Mouse (Mus musculus): ENCODE data around the gene Hspb9.

The Hspb9 gene

GRCm38 (mm10) chr11:100727201-100727600, 13.6 kb downstream of the Hspb9 start:
- in situ Hi-C loops (cut with MboI; ENCODE audit: low sequenced_read_pairs): no loop called here

- in situ Hi-C loops (cut with MboI; ENCODE audit: low sequenced_read_pairs): no loop called here
Observed at GRCm38 (mm10) chr11:100728601-100729000, 15.0 kb downstream of the Hspb9 start.

GRCm38 (mm10) chr11:100729976-100730375, 16.3 kb downstream of the Hspb9 start:
- in situ Hi-C loops (cut with MboI; ENCODE audit: low sequenced_read_pairs): no loop called here

GRCm38 (mm10) chr11:100730477-100731205, 17.0 kb downstream of the Hspb9 start:
- in situ Hi-C loops (cut with MboI; ENCODE audit: low sequenced_read_pairs): no loop called here

GRCm38 (mm10) chr11:100735134-100735865, 21.6 kb downstream of the Hspb9 start:
- in situ Hi-C loops (cut with MboI; ENCODE audit: low sequenced_read_pairs): no loop called here

GRCm38 (mm10) chr11:100735954-100736745, 22.5 kb downstream of the Hspb9 start:
- in situ Hi-C loops (cut with MboI; ENCODE audit: low sequenced_read_pairs): no loop called here

- in situ Hi-C loops (cut with MboI; ENCODE audit: low sequenced_read_pairs): no loop called here
Observed at GRCm38 (mm10) chr11:100736746-100737080, 23.1 kb downstream of the Hspb9 start.

- in situ Hi-C loops (cut with MboI; ENCODE audit: low sequenced_read_pairs): no loop called here
Observed at GRCm38 (mm10) chr11:100737105-100737733, 23.6 kb downstream of the Hspb9 start.

- in situ Hi-C loops (cut with MboI; ENCODE audit: low sequenced_read_pairs): no loop called here
Observed at GRCm38 (mm10) chr11:100738066-100738604, 24.5 kb downstream of the Hspb9 start, which contains the start of gene Rab5c. Gene Rab5c, minus strand, starts transcription at chr11:100738215.

- in situ Hi-C loops (cut with MboI; ENCODE audit: low sequenced_read_pairs): no loop called here
Observed at GRCm38 (mm10) chr11:100738749-100739148, 25.1 kb downstream of the Hspb9 start.

- in situ Hi-C loops (cut with MboI; ENCODE audit: low sequenced_read_pairs): no loop called here
Observed at GRCm38 (mm10) chr11:100741348-100741747, 27.7 kb downstream of the Hspb9 start.

- in situ Hi-C loops (cut with MboI; ENCODE audit: low sequenced_read_pairs): no loop called here
Observed at GRCm38 (mm10) chr11:100745085-100745484, 31.4 kb downstream of the Hspb9 start.

- in situ Hi-C loops (cut with MboI; ENCODE audit: low sequenced_read_pairs): no loop called here
Observed at GRCm38 (mm10) chr11:100746546-100746945, 32.9 kb downstream of the Hspb9 start.

GRCm38 (mm10) chr11:100747114-100747513, 33.5 kb downstream of the Hspb9 start:
- in situ Hi-C loops (cut with MboI; ENCODE audit: low sequenced_read_pairs): no loop called here

- in situ Hi-C loops (cut with MboI; ENCODE audit: low sequenced_read_pairs): no loop called here
Observed at GRCm38 (mm10) chr11:100748620-100749019, 35.0 kb downstream of the Hspb9 start.

GRCm38 (mm10) chr11:100749469-100749868, 35.8 kb downstream of the Hspb9 start:
- in situ Hi-C loops (cut with MboI; ENCODE audit: low sequenced_read_pairs): no loop called here

- in situ Hi-C loops (cut with MboI; ENCODE audit: low sequenced_read_pairs): no loop called here
Observed at GRCm38 (mm10) chr11:100750127-100750526, 36.5 kb downstream of the Hspb9 start.

- in situ Hi-C loops (cut with MboI; ENCODE audit: low sequenced_read_pairs): no loop called here
Observed at GRCm38 (mm10) chr11:100752294-100752693, 38.6 kb downstream of the Hspb9 start.

GRCm38 (mm10) chr11:100754021-100754692, 40.5 kb downstream of the Hspb9 start:
- in situ Hi-C loops (cut with MboI; ENCODE audit: low sequenced_read_pairs): no loop called here

GRCm38 (mm10) chr11:100754693-100755057, 41.0 kb downstream of the Hspb9 start:
- in situ Hi-C loops (cut with MboI; ENCODE audit: low sequenced_read_pairs): no loop called here

All from CH12F3 (cell line).